ENCODE assay signal across 12 mouse cellular contexts in the genomic region with DNA sequence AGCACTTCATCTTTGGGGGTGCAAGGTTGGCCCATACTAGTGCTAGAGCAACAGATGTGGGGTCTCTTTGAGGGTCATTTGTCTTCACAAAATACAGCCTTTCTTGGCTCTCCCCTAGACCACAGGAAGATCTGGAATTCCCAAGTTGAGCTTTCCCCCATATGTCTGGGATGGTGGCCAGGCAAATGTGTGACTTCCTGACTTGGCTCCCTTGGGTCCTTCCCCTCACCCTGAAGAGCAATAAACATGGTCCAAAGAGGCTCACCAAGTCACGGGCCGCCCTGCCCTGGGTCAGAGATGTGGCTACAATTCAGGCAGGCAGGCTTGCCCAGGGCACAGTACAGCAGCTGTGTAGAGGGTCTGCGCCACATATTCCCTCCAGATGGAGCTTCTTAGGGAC. TPM values are rescaled to one million over a fixed set of nuclear protein-coding genes. Genes with fewer than 3 reads are reported as not detected.
DNase-seq lines count a peak whose midpoint lies in the region; ATAC-seq lines count a peak whose summit lies in the region.
"Had no signal": no experiment of that assay in that cellular context is flagged by ENCODE, and none has a peak within 500 bp of the region (broad histone marks: within the 10 kb centered on the region; RNA-seq: fewer than 3 reads in every experiment).

No protein-coding gene starts in this region.

- no peak for ATAC-seq in embryonic facial prominence, embryonic 12.5 days (ENCODE audit: insufficient number of reproducible peaks, insufficient read depth, low FRiP score, low TSS enrichment)
- ATAC-seq in megakaryocyte-erythroid progenitor cell, adult 5-6 weeks (replicated peaks; ENCODE audit: low FRiP score, low TSS enrichment, poor library complexity, severe bottlenecking), result no peak
- ATAC-seq: midbrain, embryonic 15.5 days had no signal

- peak overlapping the region; percentile 18 for H3K27ac ChIP-seq in embryonic facial prominence, embryonic 12.5 days
- H3K27ac ChIP-seq: gastrocnemius, adult 2 months; midbrain, embryonic 15.5 days had no signal

- no peak overlapping the region for H3K9ac ChIP-seq in embryonic facial prominence, embryonic 12.5 days
- H3K9ac ChIP-seq: midbrain, embryonic 15.5 days had no signal

- H3K4me2 ChIP-seq in embryonic facial prominence, embryonic 12.5 days (replicated peaks), result no peak overlapping the region
- H3K4me2 ChIP-seq: midbrain, embryonic 15.5 days had no signal

- H3K27me3 ChIP-seq in embryonic facial prominence, embryonic 12.5 days, result no peaks in the 10 kb centered on the region
- H3K27me3 ChIP-seq: midbrain, embryonic 15.5 days had no signal

- H3K4me1 ChIP-seq in embryonic facial prominence, embryonic 12.5 days, result peaks cover 21% of the 10 kb centered on the region
- H3K4me1 ChIP-seq: midbrain, embryonic 15.5 days had no signal

- no peak overlapping the region for H3K4me3 ChIP-seq in embryonic facial prominence, embryonic 12.5 days
- H3K4me3 ChIP-seq: erythroblast, embryonic 14.5 days; gastrocnemius, adult 2 months; midbrain, embryonic 15.5 days had no signal

- WGBS in embryonic facial prominence, embryonic 12.5 days, result 49% methylated on average over 3 of the region's 3 CpGs

- H3K9me3 ChIP-seq in embryonic facial prominence, embryonic 12.5 days, result no peaks in the 10 kb centered on the region
- H3K9me3 ChIP-seq: midbrain, embryonic 15.5 days had no signal

- peak; percentile 58 for DNase-seq in 3T3-L1 (ENCODE audit: low read depth, low spot score)
- peak; percentile 58 for DNase-seq in heart, postnatal 4 days
- DNase-seq in kidney, postnatal 14 days, result peak; percentile 66
- DNase-seq in cerebellum, adult 8-10 months, result no peak
- DNase-seq in retina, postnatal 1 day, result no peak
- DNase-seq: cerebellum, adult 11 months; gastrocnemius, adult 2 months; thymus, postnatal 25 days had no signal

- H3K36me3 ChIP-seq in embryonic facial prominence, embryonic 12.5 days, result no peaks in the 10 kb centered on the region
- H3K36me3 ChIP-seq: midbrain, embryonic 15.5 days had no signal

RNA-seq across cellular contexts. Expression of a gene that starts 44.1 kb away (rescaled TPM):
- polyA plus RNA-seq in embryonic facial prominence, embryonic 12.5 days (2016; fragmentation: Nextera tagmentation; extraction: Ambion mirVana), result 82.2 and 105 TPM in 2 replicates
- 100 to 1,000 TPM; 153 to 163 TPM for total RNA-seq in heart, postnatal 4 days (2021)
- not detected in 2 replicates for total RNA-seq in megakaryocyte-erythroid progenitor cell, adult 5-6 weeks (2014; fragmentation: Nextera tagmentation)
- total RNA-seq in megakaryocyte-erythroid progenitor cell, adult 5-6 weeks (2017), result not detected in 2 replicates
- polyA plus RNA-seq: erythroblast, embryonic 14.5 days had no signal

RNA-seq across cellular contexts. Expression of a gene that starts 58.5 kb away (rescaled TPM):
- polyA plus RNA-seq in embryonic facial prominence, embryonic 12.5 days (2016; fragmentation: Nextera tagmentation; extraction: Ambion mirVana), result 90.7 and 109 TPM in 2 replicates
- total RNA-seq in heart, postnatal 4 days (2021), result 100 to 1,000 TPM; 201 to 217 TPM
- 0.70 TPM in 1 of 2 replicates, not detected in the other for total RNA-seq in megakaryocyte-erythroid progenitor cell, adult 5-6 weeks (2014; fragmentation: Nextera tagmentation)
- total RNA-seq in megakaryocyte-erythroid progenitor cell, adult 5-6 weeks (2017), result not detected in 2 replicates
- polyA plus RNA-seq: erythroblast, embryonic 14.5 days had no signal

Comparison
In these comparisons a context has a peak if more than half of its experiments do, and no peak if none do; other contexts are left out.
1. DNase-seq: peak in 3T3-L1 (single experiment), heart, postnatal 4 days (single experiment) and kidney, postnatal 14 days (single experiment); none in cerebellum, adult 8-10 months (single experiment) and retina, postnatal 1 day (single experiment).
2. RNA of a gene that starts 44.1 kb away (total RNA-seq): 153 to 163 TPM in heart, postnatal 4 days; not detected in megakaryocyte-erythroid progenitor cell, adult 5-6 weeks; every median in the first group is over 100 times any median in the second.
3. RNA of a gene that starts 58.5 kb away (total RNA-seq): 201 to 217 TPM in heart, postnatal 4 days; 0.70 TPM in megakaryocyte-erythroid progenitor cell, adult 5-6 weeks; every median in the first group is over 100 times any median in the second.